Mouse (Mus musculus): ENCODE measurements around the gene Parva.

Parva gene

DNA sequence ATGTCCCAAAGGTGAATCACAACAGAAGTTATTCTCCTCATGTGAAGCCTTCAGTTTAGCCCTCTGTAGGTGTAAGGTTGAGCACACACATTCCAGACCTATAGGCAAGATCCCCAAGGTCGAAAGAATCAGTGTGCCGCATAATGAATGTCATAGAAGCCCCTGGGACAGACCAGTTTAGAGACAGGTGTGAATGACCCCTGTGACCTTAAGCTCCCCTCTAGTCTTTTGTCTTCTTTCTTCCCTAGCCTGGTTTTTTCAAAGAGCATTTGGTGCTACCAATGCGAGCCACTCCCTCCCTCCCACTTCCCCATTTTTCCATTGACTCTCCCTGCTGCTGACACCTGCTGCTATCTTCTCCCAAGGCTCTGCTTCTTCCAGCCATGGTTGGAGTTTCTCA, 121.8 kb downstream of the Parva start:
- Histone ChIP-seq H3K27me3 (ENCODE audit: control insufficient read depth, insufficient read depth, low read length, poor library complexity, severe bottlenecking) (no peaks in the 10 kb centered on the region), H3K36me3 (ENCODE audit: control insufficient read depth, insufficient read depth, low read length, poor library complexity, severe bottlenecking) (no peaks in the 10 kb centered on the region)
- DNase-seq (ENCODE audit: low read depth, low spot score), result no peak

DNA sequence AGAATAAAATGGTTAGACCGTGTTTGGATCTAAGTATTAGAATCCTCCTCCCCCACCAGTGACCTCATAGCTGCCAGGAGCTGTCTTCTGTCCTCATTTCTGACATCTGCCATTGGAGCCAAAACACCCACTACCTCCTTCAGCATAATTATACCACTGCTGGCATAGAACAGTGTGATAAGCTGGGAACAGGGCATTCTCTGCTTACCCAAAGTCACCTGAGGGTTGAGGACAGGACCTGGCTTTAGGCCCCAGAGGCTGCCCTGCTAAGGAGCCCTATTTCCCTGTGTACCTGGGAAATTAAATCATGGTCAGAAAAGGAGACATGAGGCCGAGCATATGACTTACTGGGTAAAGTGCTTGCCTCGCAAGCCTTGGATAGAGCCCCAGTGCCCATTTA, 134.2 kb downstream of the Parva start:
- DNase-seq (ENCODE audit: low read depth, low spot score), result no peak
- Histone ChIP-seq H3K36me3 (ENCODE audit: control insufficient read depth, insufficient read depth, low read length, poor library complexity, severe bottlenecking) (no peaks in the 10 kb centered on the region), H3K27me3 (ENCODE audit: control insufficient read depth, insufficient read depth, low read length, poor library complexity, severe bottlenecking) (no peaks in the 10 kb centered on the region)

DNA sequence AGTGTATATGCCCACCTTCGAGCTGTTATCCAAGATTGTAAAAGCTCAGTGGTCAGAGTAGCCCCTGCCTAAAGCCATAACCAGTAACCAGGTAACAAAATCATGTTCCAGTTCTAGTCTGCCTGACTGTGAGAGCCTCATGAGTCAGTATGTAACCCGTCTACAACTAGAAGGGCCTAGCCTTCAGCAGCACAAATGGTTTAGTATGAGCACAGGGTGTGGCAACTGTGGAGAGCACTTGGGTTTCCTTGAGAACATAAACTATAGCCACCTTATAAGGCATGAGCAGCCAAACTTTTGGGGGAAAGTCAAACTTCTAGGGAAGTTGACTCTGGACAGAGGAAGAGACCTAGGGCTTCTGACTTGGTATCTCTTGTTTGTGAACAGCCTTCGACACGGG, 139.7 kb downstream of the Parva start:
- no peaks in the 10 kb centered on the region for H3K36me3 ChIP-seq (ENCODE audit: control insufficient read depth, insufficient read depth, low read length, poor library complexity, severe bottlenecking)
- H3K27me3 ChIP-seq (ENCODE audit: control insufficient read depth, insufficient read depth, low read length, poor library complexity, severe bottlenecking), result no peaks in the 10 kb centered on the region
- no peak for DNase-seq (ENCODE audit: low read depth, low spot score)

DNA sequence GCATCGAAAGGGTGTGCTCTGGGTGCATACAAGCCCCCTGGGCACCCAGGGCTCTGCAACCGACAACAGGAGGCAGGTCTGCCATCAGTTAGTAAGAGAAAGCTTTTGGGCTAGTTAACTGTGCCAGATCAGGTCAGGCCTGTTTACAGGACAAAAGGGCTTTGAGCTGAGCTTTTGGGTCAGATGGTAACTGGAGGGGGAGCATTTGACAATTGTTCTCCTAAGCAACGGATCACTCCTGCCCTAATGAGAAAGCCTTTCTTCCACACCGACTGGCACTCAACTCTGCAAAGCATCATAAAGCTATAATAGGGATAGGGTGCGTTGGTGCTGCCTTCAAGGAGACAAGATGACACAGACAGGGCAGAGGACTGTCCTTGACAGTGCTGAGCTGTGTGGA, 141.7 kb downstream of the Parva start:
- DNase-seq (ENCODE audit: low read depth, low spot score), result no peak
- Histone ChIP-seq H3K36me3 (ENCODE audit: control insufficient read depth, insufficient read depth, low read length, poor library complexity, severe bottlenecking) (no peaks in the 10 kb centered on the region), H3K27me3 (ENCODE audit: control insufficient read depth, insufficient read depth, low read length, poor library complexity, severe bottlenecking) (no peaks in the 10 kb centered on the region)

DNA sequence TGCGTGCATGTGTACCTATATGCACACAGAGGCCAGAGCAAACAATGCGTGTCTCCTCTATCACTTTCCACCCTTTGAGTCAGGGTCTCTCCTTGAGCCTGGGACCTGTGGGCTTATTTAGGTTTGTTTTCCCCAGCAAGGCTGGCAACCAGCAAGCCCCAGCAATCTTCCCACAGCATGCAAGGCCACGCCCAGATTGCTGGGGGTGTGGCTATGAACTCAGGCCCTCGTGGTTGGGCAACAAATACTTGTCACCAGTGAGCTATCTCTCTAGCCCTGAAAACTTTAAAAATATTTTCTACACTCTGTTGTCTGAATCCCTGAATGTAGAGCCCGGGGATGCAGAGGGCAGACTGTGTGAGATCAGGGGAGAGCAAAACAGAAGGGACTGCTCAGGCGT, 154.3 kb downstream of the Parva start:
- H3K36me3 ChIP-seq (ENCODE audit: control insufficient read depth, insufficient read depth, low read length, poor library complexity, severe bottlenecking), result no peaks in the 10 kb centered on the region
- DNase-seq (ENCODE audit: low read depth, low spot score), result no peak

DNA sequence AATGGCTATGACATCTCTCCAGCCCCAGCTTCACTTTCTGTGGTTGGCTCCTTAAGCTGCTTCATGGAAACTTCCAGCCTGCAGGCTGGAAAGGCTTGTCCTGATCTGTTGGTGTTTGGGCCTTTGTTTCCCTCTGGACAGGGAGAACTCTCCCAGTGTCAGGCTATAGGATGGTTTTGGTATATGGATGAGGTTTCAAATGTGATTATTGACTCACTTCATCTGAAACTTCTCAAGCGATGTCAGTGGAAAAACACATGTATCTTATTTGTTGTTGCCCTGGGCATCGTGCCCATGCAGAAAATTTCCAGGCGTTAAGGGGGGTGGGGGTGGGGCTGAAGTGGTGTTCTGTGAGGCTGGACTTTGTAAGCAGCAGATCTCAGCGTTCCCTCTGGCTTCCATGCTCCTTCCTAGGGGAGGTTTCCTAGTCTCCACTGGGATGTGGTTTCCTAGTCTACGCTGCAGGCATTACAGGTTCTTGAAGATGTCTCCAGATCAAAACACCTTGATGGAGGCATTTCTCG, 155.6 kb downstream of the Parva start:
- H3K36me3 ChIP-seq (ENCODE audit: control insufficient read depth, insufficient read depth, low read length, poor library complexity, severe bottlenecking), result no peaks in the 10 kb centered on the region
- H3K27me3 ChIP-seq (ENCODE audit: control insufficient read depth, insufficient read depth, low read length, poor library complexity, severe bottlenecking), result no peaks in the 10 kb centered on the region
- DNase-seq (ENCODE audit: low read depth, low spot score), result no peak

More for the DNA sequence above, 154.3 kb downstream of the Parva start:
- no peaks in the 10 kb centered on the region for H3K27me3 ChIP-seq (ENCODE audit: control insufficient read depth, insufficient read depth, low read length, poor library complexity, severe bottlenecking)

DNA sequence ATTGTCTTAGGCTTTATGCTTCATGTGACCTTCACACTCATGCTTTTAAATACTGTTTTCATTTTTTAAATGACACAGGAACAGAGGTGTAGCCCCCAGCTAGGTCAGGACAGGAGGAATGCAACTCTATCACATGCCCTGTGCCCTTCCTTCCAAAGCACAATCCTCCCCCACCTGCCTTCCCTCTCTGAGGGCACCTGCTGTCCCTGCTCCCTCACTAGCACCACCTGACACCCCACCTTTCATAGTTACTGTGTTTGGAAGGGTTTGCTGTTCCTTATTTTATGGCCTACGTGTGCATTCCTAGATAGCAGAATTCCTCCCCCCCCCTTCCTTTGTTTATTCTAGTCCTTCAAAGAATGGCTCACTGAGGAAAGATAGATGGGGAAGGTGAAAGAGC, 160.1 kb downstream of the Parva start:
- Histone ChIP-seq H3K27me3 (ENCODE audit: control insufficient read depth, insufficient read depth, low read length, poor library complexity, severe bottlenecking) (no peaks in the 10 kb centered on the region), H3K36me3 (ENCODE audit: control insufficient read depth, insufficient read depth, low read length, poor library complexity, severe bottlenecking) (no peaks in the 10 kb centered on the region)
- no peak for DNase-seq (ENCODE audit: low read depth, low spot score)

DNA sequence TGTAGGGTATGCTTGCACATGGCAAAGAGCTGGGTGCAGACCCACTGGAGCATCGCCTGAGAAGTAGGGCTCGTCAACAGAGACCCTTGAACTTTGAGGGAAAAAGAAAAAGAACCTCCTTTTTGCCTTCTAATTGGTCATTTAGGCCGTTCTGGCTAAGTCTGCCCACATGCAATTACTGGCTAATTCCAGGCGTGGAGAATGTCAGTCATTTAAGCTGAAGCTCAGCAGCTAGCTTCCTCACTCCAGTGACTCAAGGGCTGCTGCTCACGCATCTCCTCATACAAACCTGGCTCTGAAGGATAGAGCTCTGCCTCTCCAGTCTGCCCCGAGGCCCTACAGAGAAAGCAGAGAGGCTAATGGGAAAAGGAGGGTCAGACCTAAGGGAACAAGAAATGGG, 162.2 kb downstream of the Parva start:
- no peaks in the 10 kb centered on the region for H3K36me3 ChIP-seq (ENCODE audit: control insufficient read depth, insufficient read depth, low read length, poor library complexity, severe bottlenecking)
- no peak for DNase-seq (ENCODE audit: low read depth, low spot score)
- no peaks in the 10 kb centered on the region for H3K27me3 ChIP-seq (ENCODE audit: control insufficient read depth, insufficient read depth, low read length, poor library complexity, severe bottlenecking)

DNA sequence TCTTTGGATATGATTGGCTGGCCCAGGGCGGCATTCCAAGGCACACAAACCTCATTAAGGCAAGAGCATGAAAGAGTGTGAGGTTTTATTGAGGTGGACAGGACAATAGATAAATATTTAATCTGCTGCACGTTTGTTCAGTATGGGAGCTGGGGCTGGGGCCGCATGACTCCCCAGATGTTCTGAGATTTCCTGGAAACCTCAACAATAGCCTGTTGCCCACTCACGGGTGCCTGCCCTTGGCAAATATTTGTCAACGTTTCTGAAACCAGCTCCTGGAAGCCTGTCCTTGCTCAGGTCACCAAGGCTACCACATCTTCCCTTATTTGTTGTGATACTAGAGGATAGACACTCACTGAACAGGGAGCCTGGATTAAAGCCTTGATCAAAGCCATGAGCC, 166.3 kb downstream of the Parva start:
- DNase-seq (ENCODE audit: low read depth, low spot score), result no peak
- no peaks in the 10 kb centered on the region for H3K27me3 ChIP-seq (ENCODE audit: control insufficient read depth, insufficient read depth, low read length, poor library complexity, severe bottlenecking)
- no peaks in the 10 kb centered on the region for H3K36me3 ChIP-seq (ENCODE audit: control insufficient read depth, insufficient read depth, low read length, poor library complexity, severe bottlenecking)

DNA sequence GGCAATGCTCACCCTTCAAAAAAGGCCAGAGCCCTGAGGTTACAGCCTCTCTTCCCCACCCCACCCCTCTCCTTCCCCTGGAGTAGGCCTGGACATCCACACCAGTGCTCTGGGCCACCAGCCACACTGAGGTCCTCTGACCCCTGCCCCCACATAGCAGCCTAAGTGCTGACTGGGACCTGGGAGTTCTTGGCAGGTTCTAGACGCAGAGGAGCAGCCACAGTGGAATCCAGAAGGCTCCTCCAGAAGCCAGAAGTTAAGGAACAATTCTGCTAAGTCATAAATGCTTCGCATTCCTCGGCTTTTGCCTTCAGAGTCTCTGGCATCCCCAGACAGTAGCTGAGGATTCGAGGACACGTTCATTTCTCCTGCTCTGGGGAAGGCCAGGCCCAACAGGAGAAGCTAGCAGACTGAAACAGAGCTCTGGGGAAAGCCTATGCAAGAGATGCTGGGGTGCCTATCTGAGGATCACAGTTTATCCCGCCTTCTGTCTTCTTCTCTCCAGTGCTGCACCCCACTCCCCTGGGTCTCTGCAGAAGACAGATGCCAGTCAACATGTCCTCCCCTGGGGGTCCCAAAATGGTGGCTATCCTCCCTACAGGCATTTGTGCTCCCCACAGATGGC, 168.0 kb downstream of the Parva start:
- H3K36me3 ChIP-seq (ENCODE audit: control insufficient read depth, insufficient read depth, low read length, poor library complexity, severe bottlenecking), result no peaks in the 10 kb centered on the region
- DNase-seq (ENCODE audit: low read depth, low spot score), result no peak
- no peaks in the 10 kb centered on the region for H3K27me3 ChIP-seq (ENCODE audit: control insufficient read depth, insufficient read depth, low read length, poor library complexity, severe bottlenecking)

DNA sequence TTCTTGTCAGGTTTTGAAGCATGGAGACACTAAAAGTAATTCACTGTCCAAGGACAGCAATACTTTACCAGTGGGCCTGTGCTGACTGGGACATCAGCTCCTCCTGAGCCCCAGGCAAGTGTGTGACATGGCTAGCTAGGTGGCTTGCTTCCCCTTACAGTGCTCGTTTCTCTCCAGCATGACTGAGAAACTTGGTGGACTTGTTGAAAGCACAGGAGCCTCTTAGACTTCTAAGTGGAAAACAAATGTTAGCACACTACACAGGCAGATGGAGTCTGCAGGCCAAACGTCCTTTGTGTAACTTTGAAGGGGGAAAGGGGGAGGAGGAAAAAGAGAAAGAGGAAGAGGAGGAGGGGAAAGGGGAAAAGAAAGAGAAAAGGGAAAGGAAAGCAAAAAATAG, 172.3 kb downstream of the Parva start:
- DNase-seq (ENCODE audit: low read depth, low spot score), result no peak
- no peaks in the 10 kb centered on the region for H3K27me3 ChIP-seq (ENCODE audit: control insufficient read depth, insufficient read depth, low read length, poor library complexity, severe bottlenecking)

DNA sequence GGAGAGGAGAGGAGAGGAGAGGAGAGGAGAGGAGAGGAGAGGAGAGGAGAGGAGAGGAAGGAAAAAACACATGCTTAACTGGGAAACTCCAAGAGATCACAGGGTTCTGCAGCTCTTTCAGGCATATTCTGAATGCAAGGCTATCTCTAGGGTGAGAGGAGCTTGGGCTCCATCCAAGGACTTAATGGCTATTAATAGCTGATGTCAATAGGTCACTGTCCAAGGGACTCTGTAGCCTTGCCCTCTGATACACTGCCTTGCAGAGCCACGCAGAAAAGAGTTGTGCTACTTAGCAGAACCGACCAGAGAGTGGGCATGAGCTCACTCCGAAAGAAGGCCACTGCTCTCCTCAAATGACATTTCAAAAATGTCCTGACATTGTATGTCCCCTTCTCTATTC, 172.9 kb downstream of the Parva start:
- H3K36me3 ChIP-seq (ENCODE audit: control insufficient read depth, insufficient read depth, low read length, poor library complexity, severe bottlenecking), result no peaks in the 10 kb centered on the region; the same call in 1 of the 2 replicates
- no peaks in the 10 kb centered on the region for H3K27me3 ChIP-seq (ENCODE audit: control insufficient read depth, insufficient read depth, low read length, poor library complexity, severe bottlenecking)

More for the DNA sequence above, 172.3 kb downstream of the Parva start:
- H3K36me3 ChIP-seq (ENCODE audit: control insufficient read depth, insufficient read depth, low read length, poor library complexity, severe bottlenecking), result no peaks in the 10 kb centered on the region; the same call in 1 of the 2 replicates

DNA sequence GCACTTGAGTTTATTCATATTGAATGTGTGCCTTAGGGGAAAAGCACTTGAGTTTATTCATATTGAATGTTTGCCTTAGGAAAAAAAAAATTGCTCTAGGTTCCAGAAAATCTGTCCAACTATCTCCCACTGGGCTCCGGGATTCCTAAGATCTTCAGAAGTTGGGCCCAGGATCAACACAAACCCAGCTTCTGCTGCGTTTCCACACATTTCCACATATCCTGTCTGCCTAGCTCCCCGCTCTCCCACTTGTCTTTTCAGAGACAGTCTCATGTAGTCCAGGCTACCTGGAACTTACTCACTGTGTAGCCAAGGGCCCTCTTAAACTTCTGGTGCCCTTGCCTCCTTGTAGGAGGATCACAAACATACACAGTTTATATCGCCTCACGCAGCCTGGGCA, 175.7 kb downstream of the Parva start:
- Histone ChIP-seq H3K27me3 (ENCODE audit: control insufficient read depth, insufficient read depth, low read length, poor library complexity, severe bottlenecking) (no peaks in the 10 kb centered on the region), H3K36me3 (ENCODE audit: control insufficient read depth, insufficient read depth, low read length, poor library complexity, severe bottlenecking) (no peaks in the 10 kb centered on the region; the same call in 1 of the 2 replicates)
- no peak for DNase-seq (ENCODE audit: low read depth, low spot score)

More for the DNA sequence above, 172.9 kb downstream of the Parva start:
- no peak for DNase-seq (ENCODE audit: low read depth, low spot score)

DNA sequence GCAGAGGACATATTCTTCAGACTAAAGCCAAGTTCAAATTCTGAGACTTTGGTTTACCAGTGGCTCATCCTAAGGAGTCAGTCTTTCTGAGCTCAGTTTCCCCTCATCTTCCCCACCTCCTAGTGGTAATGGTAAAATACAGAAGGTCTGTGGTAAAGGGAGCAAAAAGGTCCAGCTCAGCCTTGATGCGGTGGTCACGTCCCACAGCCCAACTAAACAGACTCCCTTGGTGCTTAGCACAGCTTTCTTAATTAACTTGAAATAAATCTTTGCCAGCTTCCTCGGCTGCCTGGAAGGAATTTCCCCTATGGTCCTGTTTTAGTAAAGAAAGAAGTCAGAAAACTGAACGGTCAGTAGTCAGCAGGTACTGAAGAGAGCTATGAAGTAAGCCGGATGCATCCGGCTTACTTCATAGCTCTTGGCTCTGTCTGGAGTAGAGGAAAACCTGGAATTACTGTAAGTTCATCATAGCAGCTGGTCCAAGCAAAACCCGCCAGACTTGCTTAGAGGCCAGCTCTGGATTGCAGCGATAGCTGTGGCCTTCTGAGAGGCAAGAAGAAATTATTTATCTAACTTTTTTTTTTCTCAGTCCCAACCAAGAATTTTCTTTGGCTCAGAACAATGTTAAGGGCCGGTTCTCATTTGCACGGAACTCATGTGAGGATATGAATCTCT, 176.3 kb downstream of the Parva start:
- no peaks in the 10 kb centered on the region; the same call in 1 of the 2 replicates for H3K36me3 ChIP-seq (ENCODE audit: control insufficient read depth, insufficient read depth, low read length, poor library complexity, severe bottlenecking)
- no peaks in the 10 kb centered on the region for H3K27me3 ChIP-seq (ENCODE audit: control insufficient read depth, insufficient read depth, low read length, poor library complexity, severe bottlenecking)
- no peak for DNase-seq (ENCODE audit: low read depth, low spot score)

DNA sequence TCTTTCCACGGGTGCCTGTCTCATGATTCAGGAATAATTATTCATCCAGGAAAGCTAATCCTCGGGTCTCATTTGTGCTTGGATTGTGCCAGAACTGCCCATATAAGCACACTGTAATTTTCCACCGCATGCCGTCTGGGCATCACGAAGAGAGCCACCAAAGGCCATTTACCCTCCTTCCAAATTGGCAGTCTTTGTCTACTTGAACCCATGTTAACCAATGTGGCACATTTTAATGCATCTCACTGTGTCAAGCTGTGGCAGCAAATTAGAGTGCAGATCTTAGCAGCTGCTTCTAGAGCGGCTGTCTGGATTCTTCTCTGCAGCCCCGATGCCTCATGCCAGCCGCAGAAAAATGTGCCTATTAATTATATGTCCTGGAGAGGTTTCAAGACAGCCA, 176.9 kb downstream of the Parva start:
- Histone ChIP-seq H3K27me3 (ENCODE audit: control insufficient read depth, insufficient read depth, low read length, poor library complexity, severe bottlenecking) (no peaks in the 10 kb centered on the region), H3K36me3 (ENCODE audit: control insufficient read depth, insufficient read depth, low read length, poor library complexity, severe bottlenecking) (no peaks in the 10 kb centered on the region; the same call in 1 of the 2 replicates)
- DNase-seq (ENCODE audit: low read depth, low spot score), result no peak
